Mouse (Mus musculus) thymus, adult 2 months (tissue): ENCODE measurements around the gene Trp53.

ENCODE experiments used
- CTCF ChIP-seq: fragments of 200-500 bp; IDR thresholded peaks from 2 replicates; pipeline ENCODE4 v1.5.1; 2012; ENCODE audit warnings: mild to moderate bottlenecking, control low read depth, low read length, moderate library complexity, borderline replicate concordance; ENCODE audit not compliant: control insufficient read depth, poor library complexity, insufficient read depth; ENCODE audit errors: extremely low read depth
- POLR2A ChIP-seq: fragments of 200-500 bp; IDR thresholded peaks from 2 replicates; pipeline ENCODE4 v1.6.1; 2012; ENCODE audit warnings: mild to moderate bottlenecking, low read length, control low read depth, moderate library complexity; ENCODE audit not compliant: control insufficient read depth, poor library complexity, insufficient read depth; ENCODE audit errors: extremely low read depth

DNA sequence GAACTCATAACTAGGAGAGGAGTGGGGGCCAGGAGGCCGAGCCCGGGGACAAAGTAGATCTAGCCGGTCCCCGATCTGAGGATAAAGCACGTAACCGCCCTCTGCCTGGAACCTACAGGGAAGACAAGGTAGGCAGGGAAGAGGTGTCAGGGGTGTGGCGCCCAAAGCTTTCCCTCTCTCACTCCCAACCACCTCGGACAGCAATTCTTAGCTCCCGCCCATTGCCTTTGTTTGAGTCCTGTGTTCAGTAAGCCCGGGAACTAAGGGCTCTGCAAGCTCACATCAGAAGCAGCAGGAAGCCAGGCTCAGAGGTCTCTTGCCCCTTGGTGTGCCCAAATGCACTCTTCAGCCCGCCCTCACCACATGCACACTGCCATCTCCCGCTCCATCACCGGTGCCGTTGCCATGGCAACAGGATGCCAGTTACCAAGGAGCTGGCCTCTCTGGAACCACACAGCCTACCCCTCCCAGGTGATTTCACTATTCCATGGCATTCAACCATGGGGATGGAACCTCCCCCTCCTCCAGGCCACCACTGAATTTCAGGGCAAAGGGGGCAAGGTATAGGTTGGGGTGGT lies 22.7 kb upstream of the Trp53 start:
- no peak for TF ChIP-seq POLR2A
- no peak for TF ChIP-seq CTCF
